Mouse (Mus musculus) spleen, postnatal 4 days (tissue): Measurements from ENCODE around the gene Itih5.

ENCODE experiments used
- DNase-seq, 2 experiments: peaks; one replicate each; pipeline ENCODE4 v3.0.0; 2022; ENCODE audit warnings: low spot score in 2 of 2

Gene Itih5

DNA sequence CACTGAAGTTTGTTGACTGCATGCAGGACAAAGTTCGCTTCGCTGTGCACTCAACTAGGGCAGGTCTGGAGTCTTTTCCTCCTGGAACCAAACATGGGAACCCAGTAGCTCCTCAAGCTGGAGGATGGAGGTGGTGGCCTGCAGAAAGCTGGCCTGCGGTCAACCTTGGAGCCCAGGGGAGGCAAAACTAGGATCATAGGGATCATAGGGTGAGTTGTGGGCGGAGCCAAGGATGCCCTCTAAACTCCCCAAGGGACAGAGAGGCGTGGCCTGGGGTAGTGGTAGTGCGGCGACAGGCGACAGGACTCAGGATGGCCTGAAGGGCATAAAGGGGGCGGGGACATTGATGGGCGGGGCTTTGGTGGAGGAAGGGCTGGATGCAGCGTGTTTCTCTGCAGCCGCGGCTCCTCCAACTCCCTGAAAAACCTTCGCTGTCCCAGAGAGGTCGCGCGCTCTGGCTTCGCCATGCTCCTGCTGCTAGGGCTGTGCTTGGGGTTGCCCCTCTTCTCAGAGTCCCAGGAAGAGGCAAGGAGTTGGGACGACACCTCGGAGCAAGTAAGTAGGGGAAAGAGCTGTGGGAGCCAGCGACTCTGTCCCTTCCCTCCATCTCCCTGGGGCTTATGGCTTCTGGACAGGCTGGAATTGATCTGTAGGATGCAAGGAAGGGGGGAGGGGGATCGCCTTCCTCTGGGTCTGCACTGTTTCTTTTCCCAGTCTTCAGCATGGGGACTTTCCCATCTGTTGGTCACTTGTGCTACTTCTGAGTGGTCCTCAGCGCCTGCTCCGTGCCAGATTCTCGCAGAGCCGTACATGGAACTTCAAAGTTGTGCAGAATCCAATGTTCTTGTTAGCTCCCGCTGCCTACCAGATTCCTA is at the start of gene Itih5:
Gene Itih5, plus strand, starts transcription at position 371 of the 875 bp plus-strand sequence.
- peak; percentile 56 to 71 for DNase-seq

GRCm38 (mm10) chr2:10108535-10109189 is 44.7 kb upstream of the Itih5 start:
- DNase-seq: no peak

DNA sequence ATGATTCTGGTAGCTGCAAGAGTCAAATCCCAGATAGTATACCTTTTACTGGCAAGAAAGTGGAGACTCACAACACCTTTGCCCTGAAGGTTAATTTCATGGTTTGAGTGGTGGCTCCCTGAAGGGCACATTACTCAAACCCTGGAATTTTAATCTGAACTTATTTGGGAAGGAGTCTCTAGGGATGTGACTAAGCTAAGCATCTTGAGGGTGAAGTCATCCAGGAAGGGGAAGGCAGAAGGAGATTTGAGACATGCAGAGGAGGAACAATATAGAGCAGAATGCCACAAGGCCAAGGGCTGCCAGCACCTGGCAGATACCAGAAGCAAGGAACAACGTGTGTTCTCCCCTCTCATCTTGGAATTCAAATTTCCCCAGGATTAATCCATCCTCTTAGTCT is 34.6 kb upstream of the Itih5 start:
- DNase-seq: no peak

- no peak for DNase-seq
Measured at GRCm38 (mm10) chr2:10119276-10119675, 34.1 kb upstream of the Itih5 start.

- no peak for DNase-seq
Measured at GRCm38 (mm10) chr2:10121826-10122225, 31.5 kb upstream of the Itih5 start.

DNA sequence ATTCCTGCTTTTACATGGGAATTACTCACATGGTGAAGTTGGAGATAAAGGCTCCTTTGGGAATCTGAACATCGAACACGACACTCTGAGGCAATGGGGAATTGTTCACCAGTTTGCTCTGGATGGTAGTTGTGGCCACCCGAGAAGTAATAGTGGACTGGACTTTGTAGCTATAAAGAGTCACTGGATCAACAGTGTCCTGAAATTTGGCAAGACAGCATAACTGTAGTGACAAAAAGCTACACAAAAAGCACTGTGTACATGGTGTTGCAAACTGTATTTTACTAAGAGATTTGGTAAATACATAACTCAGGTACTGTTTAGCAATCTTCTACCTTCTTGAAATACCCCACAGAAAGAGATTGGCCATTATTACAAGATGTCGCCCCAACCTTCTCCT is 27.2 kb upstream of the Itih5 start:
- DNase-seq: no peak

DNA sequence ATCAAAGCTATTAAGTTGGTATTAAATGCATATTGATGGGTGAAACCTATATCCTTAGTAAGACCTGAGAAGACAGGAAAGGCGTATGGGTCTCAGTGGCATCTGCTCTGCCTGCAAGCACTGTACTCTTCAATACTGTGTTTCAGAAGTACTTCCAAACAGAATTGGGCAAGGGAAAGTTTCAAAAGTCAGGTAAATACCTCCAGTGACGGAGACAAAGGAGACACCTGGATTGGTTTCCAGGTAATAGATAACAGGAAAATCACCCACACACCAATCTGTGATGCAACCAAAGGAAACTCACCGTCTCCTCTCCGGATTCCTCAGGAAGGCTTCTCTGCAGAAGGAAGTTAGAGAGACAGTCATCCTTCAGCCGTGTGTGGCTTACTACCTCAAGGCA is 25.9 kb upstream of the Itih5 start:
- DNase-seq: no peak

DNA sequence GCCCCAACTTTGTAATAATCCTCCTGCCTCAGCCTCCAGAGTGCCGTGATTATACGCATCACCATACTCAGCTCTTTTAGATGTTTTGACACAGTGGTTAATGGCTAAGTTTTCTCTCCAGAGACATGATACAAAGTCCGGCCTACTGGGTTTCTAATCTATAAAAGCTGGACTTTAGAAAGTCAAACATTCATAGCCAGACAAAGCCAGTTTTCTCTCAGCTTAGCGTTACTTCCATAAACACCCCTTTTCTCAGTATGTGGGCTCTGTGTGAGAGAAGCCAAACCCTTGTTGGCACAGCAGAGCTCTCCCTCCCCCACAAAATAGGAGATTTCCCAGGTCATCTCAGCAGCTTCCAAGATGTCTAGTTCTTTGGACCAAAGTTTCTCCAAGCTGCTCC is 24.8 kb upstream of the Itih5 start:
- no peak for DNase-seq

GRCm38 (mm10) chr2:10130341-10130990 is 22.9 kb upstream of the Itih5 start:
- DNase-seq: no peak

DNA sequence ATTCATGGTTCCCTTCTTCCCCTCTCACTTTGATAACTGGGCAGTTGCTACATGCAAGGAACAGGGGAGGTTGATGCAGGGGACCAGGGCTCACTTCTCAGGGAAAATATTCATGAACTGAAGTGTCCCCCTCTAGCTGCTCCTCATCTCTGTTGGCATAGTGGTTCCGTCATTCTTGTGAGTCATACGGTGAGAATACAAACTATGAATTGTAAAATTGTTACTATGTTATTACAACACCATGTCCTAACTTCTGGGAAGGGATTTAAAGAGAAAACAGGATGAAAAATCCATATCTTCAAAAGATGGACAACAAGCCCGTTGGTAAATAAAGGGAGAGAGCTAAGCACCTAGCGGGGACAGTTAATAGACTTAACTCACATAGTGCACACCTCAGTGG is 22.1 kb upstream of the Itih5 start, which contains the start of gene Itih2:
Gene Itih2, minus strand, starts transcription at position 101 of the 400 bp plus-strand sequence.
- no peak for DNase-seq

DNA sequence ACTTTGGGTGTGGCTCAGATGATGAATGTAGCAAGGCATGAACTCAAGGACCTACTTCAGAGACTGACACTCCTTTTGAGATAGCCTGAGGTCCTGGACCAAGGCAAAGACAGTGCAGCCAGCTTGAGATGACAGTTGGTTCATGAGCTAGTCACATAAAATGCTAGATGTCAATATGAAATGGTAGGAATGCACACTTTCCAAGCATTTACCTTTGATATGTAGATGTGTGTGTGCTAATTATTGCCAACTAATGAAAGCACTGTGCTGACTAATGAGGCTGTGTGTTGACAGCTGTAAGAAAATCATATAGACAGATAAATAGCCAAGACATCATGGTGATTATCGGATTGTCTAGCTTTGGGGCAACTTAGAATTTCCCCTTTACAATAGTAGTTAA is 21.2 kb upstream of the Itih5 start:
- DNase-seq: no peak

GRCm38 (mm10) chr2:10133941-10134340 is 19.4 kb upstream of the Itih5 start:
- DNase-seq: no peak

GRCm38 (mm10) chr2:10137320-10137719 is 16.1 kb upstream of the Itih5 start:
- no peak for DNase-seq

DNA sequence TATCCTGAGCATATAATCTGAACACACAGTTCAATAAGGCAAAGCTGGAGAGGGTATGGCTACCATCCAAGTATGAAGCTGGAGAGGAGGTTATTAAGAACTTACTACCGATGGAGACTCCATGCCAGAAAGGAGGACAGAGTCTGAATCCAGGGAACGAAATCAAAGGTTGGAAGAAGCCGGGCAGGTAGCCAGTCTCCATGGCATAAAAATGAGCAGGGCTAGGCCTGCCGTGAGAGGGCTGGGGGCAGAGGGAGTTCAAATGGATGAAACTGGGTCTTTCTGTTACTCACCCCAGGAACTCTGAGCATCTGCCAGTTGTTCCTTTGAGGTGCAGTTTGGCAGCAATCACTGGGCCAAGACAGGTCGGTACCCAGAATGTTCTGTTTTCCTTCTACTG is 12.9 kb upstream of the Itih5 start:
- DNase-seq: no peak

- DNase-seq: peak in 1 of 2 experiments; percentile 55
Measured at GRCm38 (mm10) chr2:10142472-10143454, 10.6 kb upstream of the Itih5 start.

GRCm38 (mm10) chr2:10145514-10145913 is 7.9 kb upstream of the Itih5 start:
- no peak for DNase-seq

- DNase-seq: no peak
Measured at GRCm38 (mm10) chr2:10147176-10147575, 6.2 kb upstream of the Itih5 start.

DNA sequence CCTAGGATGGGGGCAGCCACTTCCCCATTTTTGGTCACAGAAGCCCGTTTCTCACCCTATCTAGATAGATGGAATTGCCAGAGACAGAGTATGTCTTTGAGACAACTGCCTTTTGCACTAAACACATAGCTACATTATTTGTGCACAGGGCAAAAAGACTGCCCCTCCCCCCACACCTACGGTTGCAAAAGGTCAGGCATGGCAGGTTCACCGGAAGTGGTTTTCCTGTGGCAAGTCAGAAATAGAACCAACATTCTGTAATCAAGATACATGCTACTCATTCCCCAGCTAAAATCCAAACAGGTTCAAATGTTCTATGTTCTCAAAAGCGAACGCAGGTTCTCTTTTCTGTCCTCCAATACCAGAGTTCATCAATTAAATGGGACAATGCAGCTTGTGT is 781 bp upstream of the Itih5 start:
- DNase-seq: peak in 1 of 2 experiments; percentile 19

DNA sequence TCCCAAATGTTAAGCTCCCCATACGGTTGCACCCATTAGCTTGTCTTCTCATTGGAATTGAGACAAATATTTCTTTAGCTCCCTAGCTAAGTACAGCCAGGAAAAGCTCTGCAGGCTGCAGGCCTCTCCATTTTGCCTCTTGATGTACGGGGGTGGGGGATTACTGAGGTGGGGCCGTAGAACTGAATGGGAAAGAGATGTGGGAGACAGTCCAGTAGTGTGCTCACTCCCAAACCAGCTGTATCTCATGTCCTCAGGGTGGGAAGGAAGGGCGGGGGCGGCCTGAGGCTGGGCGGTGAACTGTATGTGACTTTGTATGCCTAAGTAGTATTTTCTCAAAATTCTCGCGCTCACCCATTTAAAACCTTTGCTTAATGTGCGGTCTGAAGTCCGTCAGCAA is 3.8 kb downstream of the Itih5 start:
- no peak for DNase-seq

- no peak for DNase-seq
Measured at GRCm38 (mm10) chr2:10162011-10162410, 8.6 kb downstream of the Itih5 start.

- DNase-seq: no peak
Measured at GRCm38 (mm10) chr2:10166635-10167034, 13.3 kb downstream of the Itih5 start.
